Mouse (Mus musculus) bone marrow macrophage, adult 2 months (primary cell): ENCODE measurements at regions not wholly inside any gene's neighbourhood (a gene's known extent, or its start where the extent isn't known, plus 50 kb on each side); places are given as distances from the start of the nearest gene placed in this dataset.

Experiments used
- CTCF ChIP-seq: IDR thresholded peaks from 2 replicates; pipeline ENCODE4 v1.5.1; 2012; ENCODE audit warnings: low read depth, mild to moderate bottlenecking, low read length, moderate library complexity
- POLR2A ChIP-seq: IDR thresholded peaks from 2 replicates; pipeline ENCODE4 v1.6.1; 2012; ENCODE audit warnings: mild to moderate bottlenecking, low read depth, low read length, borderline replicate concordance

- TF ChIP-seq POLR2A (no peak), CTCF (no peak)
Observed at GRCm38 (mm10) chr1:125123861-125124260, 311.7 kb downstream of the Actr3 start.
